ENCODE assay signal across 13 mouse cellular contexts in the genomic region with DNA sequence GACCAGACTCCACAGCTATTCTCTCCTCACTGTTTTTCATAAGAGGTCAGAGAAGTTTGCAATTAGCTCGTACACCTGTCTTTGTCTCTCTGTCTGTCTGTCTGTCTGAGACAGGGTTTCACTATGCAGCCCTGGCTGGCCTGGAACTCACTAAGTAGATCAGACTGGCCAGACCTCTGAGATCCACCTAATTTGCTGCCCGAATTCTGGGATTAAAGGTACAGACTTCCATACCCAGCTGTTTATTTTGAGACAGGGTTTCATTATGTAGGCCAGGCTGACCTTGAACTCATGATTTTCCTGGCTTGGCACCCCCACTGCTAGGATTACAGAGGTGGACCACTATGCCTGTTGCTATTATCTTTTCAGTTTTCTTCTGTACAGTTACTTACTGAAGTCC.
"Had no signal": no experiment of that assay in that cellular context is flagged by ENCODE, and none has a peak within 500 bp of the region (broad histone marks: within the 10 kb centered on the region; RNA-seq: fewer than 3 reads in every experiment).

No protein-coding gene starts in this region.

- H3K27ac ChIP-seq: intestine, embryonic 15.5 days; liver, embryonic 14.5 days; midbrain, embryonic 10.5 days had no signal

- H3K27me3 ChIP-seq: intestine, embryonic 15.5 days had no signal

- DNase-seq: kidney, adult 18-20 months; kidney, postnatal 25 days; left cerebral cortex, postnatal 4 days; lung, adult 18-20 months; lung, postnatal 36 days; right cerebral cortex, postnatal 25 days; thymus, adult 18-20 months; thymus, postnatal 14 days had no signal

- H3K4me1 ChIP-seq: intestine, embryonic 15.5 days had no signal

- ATAC-seq: intestine, embryonic 15.5 days; lung, postnatal 0 days; midbrain, embryonic 16.5 days had no signal

- H3K4me3 ChIP-seq: intestine, embryonic 15.5 days; midbrain, embryonic 10.5 days had no signal

- H3K4me2 ChIP-seq: intestine, embryonic 15.5 days had no signal

- H3K9me3 ChIP-seq: intestine, embryonic 15.5 days; midbrain, embryonic 10.5 days had no signal

- H3K36me3 ChIP-seq: intestine, embryonic 15.5 days; midbrain, embryonic 10.5 days had no signal

- H3K9ac ChIP-seq: intestine, embryonic 15.5 days; liver, embryonic 14.5 days had no signal
